Mouse (Mus musculus): ENCODE measurements around the gene Sema3d. TPM values are rescaled to one million over a fixed set of nuclear protein-coding genes. Genes with fewer than 3 reads are reported as not detected.
A peak's percentile ranks its signal among the peaks of the same experiment; 100 is the strongest.

The Sema3d gene
- total RNA-seq, 1 experiment, result 0.76 TPM

- in situ Hi-C loops (cut with MboI; ENCODE audit: low sequenced_read_pairs in 2 of 2, unreplicated experiment in 2 of 2), result loop anchor here in 1 of 2 experiments (25.0 kb wide), 1 partner anchor 1082 kb away; no protein-coding TSS in a partner anchor
- no peaks in the 10 kb centered on the region for H3K4me1 ChIP-seq (ENCODE audit: control insufficient read depth in 2 of 2, insufficient read depth in 2 of 2, low read length in 2 of 2, poor library complexity in 1 of 2)
- H3K9ac ChIP-seq (ENCODE audit: insufficient read depth, low read depth, low read length, poor library complexity, severe bottlenecking), result no peak overlapping the region
- no peaks in the 10 kb centered on the region for H3K36me3 ChIP-seq (ENCODE audit: control insufficient read depth, insufficient read depth, low read length, poor library complexity, severe bottlenecking)
- H3K9me3 ChIP-seq (ENCODE audit: control insufficient read depth, insufficient read depth, low read depth, low read length), result no peaks in the 10 kb centered on the region
- no peak overlapping the region for H3K27ac ChIP-seq (ENCODE audit: insufficient read depth, low read depth, low read length, poor library complexity, severe bottlenecking)
- no peak for TF ChIP-seq ZC3H11A (IDR thresholded peaks at IDR 0.05; ENCODE audit: borderline replicate concordance, low read depth, low read length)
- no peak overlapping the region for H3K4me3 ChIP-seq (ENCODE audit: insufficient read depth in 1 of 2, low read depth in 1 of 2, low read length in 2 of 2, poor library complexity in 1 of 2, severe bottlenecking in 1 of 2)
- DNase-seq (ENCODE audit: low read depth, low spot score), result no peak
Observed at GRCm38 (mm10) chr5:12555401-12555800, 172.2 kb downstream of the Sema3d start.

- Histone ChIP-seq H3K9ac (ENCODE audit: insufficient read depth, low read depth, low read length, poor library complexity, severe bottlenecking) (no peak overlapping the region), H3K4me3 (ENCODE audit: insufficient read depth in 1 of 2, low read depth in 1 of 2, low read length in 2 of 2, poor library complexity in 1 of 2, severe bottlenecking in 1 of 2) (no peak overlapping the region), H3K27ac (ENCODE audit: insufficient read depth, low read depth, low read length, poor library complexity, severe bottlenecking) (no peak overlapping the region), H3K9me3 (ENCODE audit: control insufficient read depth, insufficient read depth, low read depth, low read length) (no peaks in the 10 kb centered on the region), H3K36me3 (ENCODE audit: control insufficient read depth, insufficient read depth, low read length, poor library complexity, severe bottlenecking) (no peaks in the 10 kb centered on the region), H3K4me1 (ENCODE audit: control insufficient read depth in 2 of 2, insufficient read depth in 2 of 2, low read length in 2 of 2, poor library complexity in 1 of 2) (no peaks in the 10 kb centered on the region; a peak in 1 of 4 replicates)
- TF ChIP-seq ZNF384 (IDR thresholded peaks at IDR 0.05; ENCODE audit: low read depth, low read length) (no peak), CHD2 (IDR thresholded peaks at IDR 0.05; ENCODE audit: low read depth, low read length) (no peak), HCFC1 (IDR thresholded peaks at IDR 0.05; ENCODE audit: borderline replicate concordance, insufficient read depth, low read length) (no peak)
- peak; percentile 21 for DNase-seq (ENCODE audit: low read depth, low spot score)
- in situ Hi-C loops (cut with MboI; ENCODE audit: low sequenced_read_pairs in 2 of 2, unreplicated experiment in 2 of 2), result loop anchor here in 1 of 2 experiments (25.0 kb wide), 1 partner anchor 1079 kb away; no protein-coding TSS in a partner anchor
Observed at GRCm38 (mm10) chr5:12557889-12558288, 174.7 kb downstream of the Sema3d start.

DNA sequence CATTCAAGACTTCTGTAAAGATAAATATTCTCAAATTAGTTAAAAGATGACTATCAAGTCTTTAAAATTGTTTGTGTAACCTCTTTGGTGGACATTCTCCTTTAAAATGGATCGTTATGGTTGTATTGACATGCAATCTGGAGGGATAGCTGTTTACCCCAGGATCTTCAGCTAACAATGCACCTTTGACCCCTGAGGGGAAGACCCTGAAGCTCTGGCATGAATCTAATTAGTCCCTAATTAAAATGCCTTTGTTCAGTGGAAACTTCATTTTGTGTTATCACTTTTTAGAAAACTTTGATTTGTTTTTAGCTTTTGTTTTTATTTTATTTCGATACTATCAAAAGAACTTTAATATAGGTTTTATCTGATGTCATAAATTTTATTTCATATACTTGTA is 178.6 kb downstream of the Sema3d start:
- DNase-seq (ENCODE audit: low read depth, low spot score), result no peak
- no peak for TF ChIP-seq ZC3H11A (IDR thresholded peaks at IDR 0.05; ENCODE audit: borderline replicate concordance, low read depth, low read length)
- no peak for TF ChIP-seq HCFC1 (IDR thresholded peaks at IDR 0.05; ENCODE audit: borderline replicate concordance, insufficient read depth, low read length)
- no peak for TF ChIP-seq MAFK (IDR thresholded peaks at IDR 0.05; ENCODE audit: insufficient read depth, low read depth, low read length)
- TF ChIP-seq ZNF384 (IDR thresholded peaks at IDR 0.05; ENCODE audit: low read depth, low read length), result no peak
- no peak for TF ChIP-seq CHD2 (IDR thresholded peaks at IDR 0.05; ENCODE audit: low read depth, low read length)
- H3K36me3 ChIP-seq (ENCODE audit: control insufficient read depth, insufficient read depth, low read length, poor library complexity, severe bottlenecking), result no peaks in the 10 kb centered on the region
- H3K9me3 ChIP-seq (ENCODE audit: control insufficient read depth, insufficient read depth, low read depth, low read length), result no peaks in the 10 kb centered on the region
- in situ Hi-C loops (cut with MboI; ENCODE audit: low sequenced_read_pairs in 2 of 2, unreplicated experiment in 2 of 2), result loop anchor here (10.0 to 25.0 kb wide), 2 partner anchors 1063 to 1076 kb away; no protein-coding TSS in a partner anchor
- H3K4me1 ChIP-seq (ENCODE audit: control insufficient read depth in 2 of 2, insufficient read depth in 2 of 2, low read length in 2 of 2, poor library complexity in 1 of 2), result no peaks in the 10 kb centered on the region; a peak in 1 of 4 replicates
- H3K4me3 ChIP-seq (ENCODE audit: insufficient read depth in 1 of 2, low read depth in 1 of 2, low read length in 2 of 2, poor library complexity in 1 of 2, severe bottlenecking in 1 of 2), result no peak overlapping the region
- no peak overlapping the region for H3K9ac ChIP-seq (ENCODE audit: insufficient read depth, low read depth, low read length, poor library complexity, severe bottlenecking)
- no peak overlapping the region for H3K27ac ChIP-seq (ENCODE audit: insufficient read depth, low read depth, low read length, poor library complexity, severe bottlenecking)

DNA sequence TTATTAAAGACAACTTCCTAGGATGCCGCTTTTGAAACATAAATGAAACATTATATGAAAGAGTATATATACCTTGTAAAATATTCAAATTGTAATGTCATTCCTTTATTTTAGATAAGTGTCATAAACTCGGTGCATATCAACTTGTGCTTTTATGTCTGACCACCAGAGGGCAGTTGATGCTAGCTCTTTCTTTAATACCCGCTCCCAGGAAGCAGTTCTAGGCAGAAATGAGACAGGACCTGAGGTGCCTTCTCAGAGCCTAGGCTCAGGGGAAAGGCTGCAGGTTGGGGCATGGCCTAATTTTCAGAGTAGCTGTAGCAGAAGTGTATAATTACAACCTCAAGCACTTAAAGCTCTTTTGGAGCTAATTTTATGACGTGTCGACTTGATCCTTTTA is 179.0 kb downstream of the Sema3d start:
- in situ Hi-C loops (cut with MboI; ENCODE audit: low sequenced_read_pairs in 2 of 2, unreplicated experiment in 2 of 2), result loop anchor here (10.0 to 25.0 kb wide), 2 partner anchors 1063 to 1075 kb away; no protein-coding TSS in a partner anchor
- Histone ChIP-seq H3K4me1 (ENCODE audit: control insufficient read depth in 2 of 2, insufficient read depth in 2 of 2, low read length in 2 of 2, poor library complexity in 1 of 2) (no peaks in the 10 kb centered on the region; a peak in 1 of 4 replicates), H3K27ac (ENCODE audit: insufficient read depth, low read depth, low read length, poor library complexity, severe bottlenecking) (no peak overlapping the region), H3K9me3 (ENCODE audit: control insufficient read depth, insufficient read depth, low read depth, low read length) (no peaks in the 10 kb centered on the region), H3K36me3 (ENCODE audit: control insufficient read depth, insufficient read depth, low read length, poor library complexity, severe bottlenecking) (no peaks in the 10 kb centered on the region), H3K9ac (ENCODE audit: insufficient read depth, low read depth, low read length, poor library complexity, severe bottlenecking) (no peak overlapping the region), H3K4me3 (ENCODE audit: insufficient read depth in 1 of 2, low read depth in 1 of 2, low read length in 2 of 2, poor library complexity in 1 of 2, severe bottlenecking in 1 of 2) (no peak overlapping the region)
- TF ChIP-seq ZC3H11A (IDR thresholded peaks at IDR 0.05; ENCODE audit: borderline replicate concordance, low read depth, low read length), result peak; percentile 98
- TF ChIP-seq HCFC1 (IDR thresholded peaks at IDR 0.05; ENCODE audit: borderline replicate concordance, insufficient read depth, low read length), result no peak
- DNase-seq (ENCODE audit: low read depth, low spot score), result peak; percentile 58

GRCm38 (mm10) chr5:12563132-12563531 is 179.9 kb downstream of the Sema3d start:
- no peaks in the 10 kb centered on the region; a peak in 1 of 4 replicates for H3K4me1 ChIP-seq (ENCODE audit: control insufficient read depth in 2 of 2, insufficient read depth in 2 of 2, low read length in 2 of 2, poor library complexity in 1 of 2)
- no peak overlapping the region for H3K27ac ChIP-seq (ENCODE audit: insufficient read depth, low read depth, low read length, poor library complexity, severe bottlenecking)
- no peak for DNase-seq (ENCODE audit: low read depth, low spot score)
- no peak overlapping the region for H3K4me3 ChIP-seq (ENCODE audit: insufficient read depth in 1 of 2, low read depth in 1 of 2, low read length in 2 of 2, poor library complexity in 1 of 2, severe bottlenecking in 1 of 2)
- in situ Hi-C loops (cut with MboI; ENCODE audit: low sequenced_read_pairs in 2 of 2, unreplicated experiment in 2 of 2), result loop anchor here (10.0 to 25.0 kb wide), 2 partner anchors 1062 to 1074 kb away; no protein-coding TSS in a partner anchor
- H3K9ac ChIP-seq (ENCODE audit: insufficient read depth, low read depth, low read length, poor library complexity, severe bottlenecking), result no peak overlapping the region
- no peaks in the 10 kb centered on the region for H3K36me3 ChIP-seq (ENCODE audit: control insufficient read depth, insufficient read depth, low read length, poor library complexity, severe bottlenecking)
- H3K9me3 ChIP-seq (ENCODE audit: control insufficient read depth, insufficient read depth, low read depth, low read length), result no peaks in the 10 kb centered on the region
- TF ChIP-seq ZC3H11A (IDR thresholded peaks at IDR 0.05; ENCODE audit: borderline replicate concordance, low read depth, low read length), result no peak
- TF ChIP-seq MAFK (IDR thresholded peaks at IDR 0.05; ENCODE audit: insufficient read depth, low read depth, low read length), result no peak
- TF ChIP-seq ZNF384 (IDR thresholded peaks at IDR 0.05; ENCODE audit: low read depth, low read length), result no peak
- TF ChIP-seq CHD2 (IDR thresholded peaks at IDR 0.05; ENCODE audit: low read depth, low read length), result no peak
- TF ChIP-seq HCFC1 (IDR thresholded peaks at IDR 0.05; ENCODE audit: borderline replicate concordance, insufficient read depth, low read length), result no peak

Measured in ES-E14 (cell line).